Mouse (Mus musculus) G1E (cell line): Measurements from ENCODE around the gene F930015N05Rik.

Source experiments
- CTCF ChIP-seq: IDR thresholded peaks from 2 replicates; pipeline ENCODE4 v1.5.1; 2012; ENCODE audit warnings: low read depth, low read length, inconsistent platforms, mixed read lengths
- POLR2AphosphoS5 ChIP-seq: IDR thresholded peaks from 2 replicates; pipeline ENCODE4 v1.6.1; 2012; ENCODE audit warnings: low read depth, low read length, inconsistent platforms; ENCODE audit not compliant: insufficient replicate concordance

- TF ChIP-seq POLR2AphosphoS5 (no peak), CTCF (0 out of 2 replicates have a peak, but pooled peaks have one; percentile 9)
These were observed 5.7 kb upstream of the F930015N05Rik start for GRCm38 (mm10) chr11:64442119-64442518.
